Mouse (Mus musculus): ENCODE results near the gene Pip4k2b. TPM values are rescaled to one million over a fixed set of nuclear protein-coding genes. Genes with fewer than 3 reads are reported as not detected.

The Pip4k2b gene
- polyA plus RNA-seq, 1 experiment from 2014 or later: 1.8 TPM

- Histone ChIP-seq H3K4me1 (replicated peaks) (peaks cover 40% of the 10 kb centered on the region), H3K27ac (peak overlapping the region; percentile 73), H3K27me3 (ENCODE audit: insufficient read depth, poor library complexity, severe bottlenecking) (no peaks in the 10 kb centered on the region; the same call in 1 of the 2 replicates), H3K4me3 (no peak overlapping the region), H3K9me3 (no peaks in the 10 kb centered on the region), H3K36me3 (peaks cover 98% of the 10 kb centered on the region)
- 56% methylated on average over 8 of the region's 8 CpGs for WGBS
- DNase-seq (ENCODE audit: low spot score): no peak
Observed at GRCm38 (mm10) chr11:97677842-97678241, 66.7 kb downstream of the Pip4k2b start.

GRCm38 (mm10) chr11:97677381-97677780 lies 67.1 kb downstream of the Pip4k2b start:
- no peak overlapping the region for H3K4me3 ChIP-seq
- no peaks in the 10 kb centered on the region; the same call in 1 of the 2 replicates for H3K27me3 ChIP-seq (ENCODE audit: insufficient read depth, poor library complexity, severe bottlenecking)
- H3K9me3 ChIP-seq: no peaks in the 10 kb centered on the region
- H3K36me3 ChIP-seq: peaks cover 99% of the 10 kb centered on the region
- DNase-seq (ENCODE audit: low spot score): no peak
- H3K4me1 ChIP-seq (replicated peaks): peaks cover 40% of the 10 kb centered on the region
- peak overlapping the region; percentile 73 for H3K27ac ChIP-seq
- 66% methylated on average over 15 of the region's 15 CpGs for WGBS

GRCm38 (mm10) chr11:97676050-97676754 lies 68.3 kb downstream of the Pip4k2b start:
- WGBS: 88% methylated on average over 15 of the region's 15 CpGs
- H3K4me1 ChIP-seq (replicated peaks): peaks cover 42% of the 10 kb centered on the region
- H3K36me3 ChIP-seq: peaks cover 99% of the 10 kb centered on the region
- no peak for DNase-seq (ENCODE audit: low spot score)
- no peaks in the 10 kb centered on the region; the same call in 1 of the 2 replicates for H3K27me3 ChIP-seq (ENCODE audit: insufficient read depth, poor library complexity, severe bottlenecking)
- peak overlapping the region; percentile 50 for H3K27ac ChIP-seq
- no peaks in the 10 kb centered on the region for H3K9me3 ChIP-seq
- H3K4me3 ChIP-seq: no peak overlapping the region

GRCm38 (mm10) chr11:97673148-97673547 lies 71.4 kb downstream of the Pip4k2b start:
- Histone ChIP-seq H3K4me3 (no peak overlapping the region), H3K27me3 (ENCODE audit: insufficient read depth, poor library complexity, severe bottlenecking) (0 out of 2 replicates have a peak, but pooled peaks cover 2% of the 10 kb centered on the region), H3K27ac (no peak overlapping the region), H3K9me3 (no peaks in the 10 kb centered on the region), H3K36me3 (peaks cover 100% of the 10 kb centered on the region), H3K4me1 (replicated peaks) (peaks cover 60% of the 10 kb centered on the region)
- 80% methylated on average over 11 of the region's 11 CpGs for WGBS
- no peak for DNase-seq (ENCODE audit: low spot score)

- no peak for DNase-seq (ENCODE audit: low spot score)
Observed at GRCm38 (mm10) chr11:97671177-97671527, 73.4 kb downstream of the Pip4k2b start.

GRCm38 (mm10) chr11:97670234-97671176 lies 74.0 kb downstream of the Pip4k2b start:
- WGBS: 66% methylated on average over 13 of the region's 13 CpGs
- peaks cover 100% of the 10 kb centered on the region for H3K36me3 ChIP-seq
- 0 out of 2 replicates have a peak, but pooled peaks cover 2% of the 10 kb centered on the region for H3K27me3 ChIP-seq (ENCODE audit: insufficient read depth, poor library complexity, severe bottlenecking)
- no peak for DNase-seq (ENCODE audit: low spot score)
- no peaks in the 10 kb centered on the region; the same call in 1 of the 2 replicates for H3K9me3 ChIP-seq
- peaks cover 49% of the 10 kb centered on the region for H3K4me1 ChIP-seq (replicated peaks)
- peak overlapping the region; percentile 16; the same call in 1 of the 2 replicates for H3K27ac ChIP-seq
- no peak overlapping the region for H3K4me3 ChIP-seq

More at GRCm38 (mm10) chr11:97671177-97671527, 73.4 kb downstream of the Pip4k2b start:
- Histone ChIP-seq H3K9me3 (no peaks in the 10 kb centered on the region), H3K27me3 (ENCODE audit: insufficient read depth, poor library complexity, severe bottlenecking) (0 out of 2 replicates have a peak, but pooled peaks cover 2% of the 10 kb centered on the region), H3K4me1 (replicated peaks) (peaks cover 50% of the 10 kb centered on the region), H3K36me3 (peaks cover 100% of the 10 kb centered on the region), H3K27ac (peak overlapping the region; percentile 16; the same call in 1 of the 2 replicates), H3K4me3 (no peak overlapping the region)
- 48% methylated on average over 2 of the region's 2 CpGs for WGBS

GRCm38 (mm10) chr11:97669829-97670228 lies 74.7 kb downstream of the Pip4k2b start:
- no peak for DNase-seq (ENCODE audit: low spot score)
- Histone ChIP-seq H3K27me3 (ENCODE audit: insufficient read depth, poor library complexity, severe bottlenecking) (0 out of 2 replicates have a peak, but pooled peaks cover 2% of the 10 kb centered on the region), H3K4me1 (replicated peaks) (peaks cover 55% of the 10 kb centered on the region), H3K36me3 (peaks cover 99% of the 10 kb centered on the region), H3K27ac (no peak overlapping the region; the same call in 1 of the 2 replicates), H3K9me3 (no peaks in the 10 kb centered on the region; the same call in 1 of the 2 replicates), H3K4me3 (no peak overlapping the region)
- WGBS: 48% methylated on average over 6 of the region's 6 CpGs

GRCm38 (mm10) chr11:97669268-97669667 lies 75.2 kb downstream of the Pip4k2b start:
- Histone ChIP-seq H3K9me3 (no peaks in the 10 kb centered on the region; the same call in 1 of the 2 replicates), H3K27ac (peak overlapping the region; percentile 53), H3K36me3 (peaks cover 93% of the 10 kb centered on the region), H3K27me3 (ENCODE audit: insufficient read depth, poor library complexity, severe bottlenecking) (0 out of 2 replicates have a peak, but pooled peaks cover 2% of the 10 kb centered on the region), H3K4me1 (replicated peaks) (peaks cover 61% of the 10 kb centered on the region), H3K4me3 (peak overlapping the region; percentile 4; the same call in 1 of the 2 replicates)
- WGBS: 57% methylated on average over 15 of the region's 15 CpGs
- no peak for DNase-seq (ENCODE audit: low spot score)

- DNase-seq (ENCODE audit: low spot score): no peak
- Histone ChIP-seq H3K4me1 (replicated peaks) (peaks cover 65% of the 10 kb centered on the region), H3K9me3 (no peaks in the 10 kb centered on the region; the same call in 1 of the 2 replicates), H3K4me3 (0 out of 2 replicates have a peak overlapping the region, but pooled peaks have one; percentile 9), H3K27me3 (ENCODE audit: insufficient read depth, poor library complexity, severe bottlenecking) (0 out of 2 replicates have a peak, but pooled peaks cover 2% of the 10 kb centered on the region), H3K27ac (no peak overlapping the region), H3K36me3 (peaks cover 82% of the 10 kb centered on the region)
- WGBS: 89% methylated on average over 7 of the region's 7 CpGs
Observed at GRCm38 (mm10) chr11:97668160-97668559, 76.3 kb downstream of the Pip4k2b start.

GRCm38 (mm10) chr11:97666794-97667193 lies 77.7 kb downstream of the Pip4k2b start:
- peaks cover 75% of the 10 kb centered on the region for H3K4me1 ChIP-seq (replicated peaks)
- no peak overlapping the region for H3K27ac ChIP-seq
- no peaks in the 10 kb centered on the region; the same call in 1 of the 2 replicates for H3K9me3 ChIP-seq
- peaks cover 69% of the 10 kb centered on the region for H3K36me3 ChIP-seq
- peaks cover 12% of the 10 kb centered on the region for H3K27me3 ChIP-seq (ENCODE audit: insufficient read depth, poor library complexity, severe bottlenecking)
- 94% methylated on average over 15 of the region's 15 CpGs for WGBS
- no peak for DNase-seq (ENCODE audit: low spot score)
- peak overlapping the region; percentile 9; the same call in 1 of the 2 replicates for H3K4me3 ChIP-seq

GRCm38 (mm10) chr11:97666221-97666620 lies 78.3 kb downstream of the Pip4k2b start:
- Histone ChIP-seq H3K36me3 (peaks cover 63% of the 10 kb centered on the region), H3K9me3 (no peaks in the 10 kb centered on the region; the same call in 1 of the 2 replicates), H3K27ac (no peak overlapping the region), H3K27me3 (ENCODE audit: insufficient read depth, poor library complexity, severe bottlenecking) (peaks cover 18% of the 10 kb centered on the region), H3K4me1 (replicated peaks) (peaks cover 79% of the 10 kb centered on the region), H3K4me3 (no peak overlapping the region)
- 92% methylated on average over 7 of the region's 7 CpGs for WGBS
- DNase-seq (ENCODE audit: low spot score): no peak

GRCm38 (mm10) chr11:97665431-97665830 lies 79.1 kb downstream of the Pip4k2b start:
- no peak for DNase-seq (ENCODE audit: low spot score)
- H3K4me1 ChIP-seq (replicated peaks): peaks cover 79% of the 10 kb centered on the region
- H3K27ac ChIP-seq: no peak overlapping the region
- H3K36me3 ChIP-seq: peaks cover 55% of the 10 kb centered on the region
- H3K4me3 ChIP-seq: peak overlapping the region; percentile 96
- WGBS: 88% methylated on average over 13 of the region's 13 CpGs
- peaks cover 26% of the 10 kb centered on the region for H3K27me3 ChIP-seq (ENCODE audit: insufficient read depth, poor library complexity, severe bottlenecking)
- H3K9me3 ChIP-seq: no peaks in the 10 kb centered on the region; the same call in 1 of the 2 replicates

Data from hindbrain, embryonic 10.5 days (tissue).